Mouse (Mus musculus): ENCODE data around the gene Fzd7. TPM values are rescaled to one million over a fixed set of nuclear protein-coding genes. Genes with fewer than 3 reads are reported as not detected.
A peak's percentile ranks its signal among the peaks of the same experiment; 100 is the strongest.

Gene Fzd7
- total RNA-seq, 2 experiments from 2014 or later: 7.2 to 7.4 TPM

DNA sequence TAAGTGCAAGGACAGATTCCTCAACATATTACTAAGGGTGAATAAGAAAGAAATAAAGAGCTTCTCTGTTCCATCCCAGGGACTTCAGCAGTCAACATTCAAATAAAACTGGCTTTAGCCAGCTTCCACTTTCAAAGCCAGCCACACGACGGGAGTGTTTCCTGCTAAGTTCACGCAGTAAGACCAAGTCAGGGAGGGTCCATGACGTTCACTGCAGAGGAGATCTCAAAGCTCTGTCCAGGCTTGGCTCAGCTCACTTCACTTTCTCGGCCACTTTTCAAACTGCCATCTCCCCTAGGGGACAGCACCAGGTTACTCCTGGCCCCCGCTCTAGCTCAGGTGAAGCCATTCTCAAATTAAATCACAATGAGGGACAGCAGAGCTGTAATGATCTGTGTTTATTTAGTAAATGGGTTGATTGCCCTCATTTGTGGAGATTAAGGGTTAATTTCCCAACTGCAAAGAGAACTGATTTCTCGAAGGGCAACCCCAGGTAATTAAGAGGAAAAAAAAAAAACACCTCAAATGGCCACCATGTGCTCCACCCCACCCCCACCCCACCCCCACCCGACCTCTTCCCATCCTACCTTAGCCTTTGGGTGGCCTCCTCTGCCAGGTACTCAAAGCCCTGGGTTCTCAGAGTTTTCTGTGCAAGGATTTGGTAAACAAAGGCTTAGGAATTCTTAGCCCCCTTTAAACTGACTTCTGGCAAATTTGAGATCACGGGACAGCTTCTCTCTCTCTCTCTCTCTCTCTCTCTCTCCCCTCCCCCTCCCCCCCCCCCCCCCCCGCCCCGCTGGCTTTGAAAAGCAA is 9.7 kb upstream of the Fzd7 start:
- DNase-seq: peak; percentile 14

DNA sequence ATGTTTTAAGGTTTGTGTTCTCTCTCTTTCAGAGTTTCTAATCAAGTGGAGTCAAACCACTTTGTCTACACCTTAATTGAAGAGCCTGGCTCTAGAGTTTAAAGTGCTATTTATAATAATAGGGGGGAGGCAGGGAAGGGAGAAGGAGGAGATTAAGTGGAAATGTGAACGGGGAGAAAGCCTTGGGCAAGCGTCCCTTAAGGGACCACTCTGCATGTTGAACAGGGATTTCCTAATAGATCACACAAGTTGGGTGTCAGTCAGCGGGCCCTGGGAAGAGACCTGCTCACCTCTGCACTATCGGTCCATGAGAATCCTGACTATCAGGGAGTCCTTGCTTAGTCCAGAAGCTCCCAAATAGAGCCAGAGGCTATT is 9.1 kb upstream of the Fzd7 start:
- no peak for DNase-seq

DNA sequence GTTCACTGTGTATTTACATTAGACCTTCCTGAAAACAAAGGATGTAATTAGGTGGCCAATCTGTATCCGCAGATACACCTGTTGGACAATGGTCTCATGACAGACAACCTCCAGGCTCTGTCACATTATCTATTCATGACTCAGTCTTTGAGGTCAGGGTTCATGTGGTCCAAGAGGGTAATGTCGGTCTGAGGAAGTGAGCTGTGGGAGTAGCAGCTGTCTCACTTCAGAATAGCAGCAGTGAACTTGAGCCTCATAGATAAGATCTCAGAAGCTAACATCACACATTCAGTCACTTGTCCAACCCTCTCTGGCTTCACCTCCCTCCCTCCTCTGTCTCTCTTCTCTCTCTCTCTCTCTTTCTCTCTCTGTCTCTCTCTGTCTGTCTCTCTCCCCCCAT is 6.6 kb upstream of the Fzd7 start:
- no peak for DNase-seq

DNA sequence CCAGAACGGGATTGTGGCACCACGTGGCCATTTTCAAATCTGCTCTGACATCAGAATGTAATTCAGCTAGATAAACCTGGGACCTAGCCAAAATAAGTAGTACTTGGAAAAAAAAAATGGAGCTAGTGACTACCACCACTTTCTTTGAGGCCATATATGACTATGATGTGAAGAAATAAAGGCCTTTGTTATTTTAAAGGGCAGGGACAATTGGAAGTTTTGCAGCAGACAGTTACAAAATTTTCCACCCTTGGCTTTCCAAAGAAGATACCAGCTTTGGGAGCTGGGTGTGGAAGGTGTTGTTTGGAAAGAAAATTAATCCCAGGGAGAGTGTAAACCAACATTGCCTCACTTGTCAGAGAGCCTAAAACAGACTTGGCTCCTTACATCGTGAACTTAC is 3.3 kb upstream of the Fzd7 start:
- no peak for DNase-seq

DNA sequence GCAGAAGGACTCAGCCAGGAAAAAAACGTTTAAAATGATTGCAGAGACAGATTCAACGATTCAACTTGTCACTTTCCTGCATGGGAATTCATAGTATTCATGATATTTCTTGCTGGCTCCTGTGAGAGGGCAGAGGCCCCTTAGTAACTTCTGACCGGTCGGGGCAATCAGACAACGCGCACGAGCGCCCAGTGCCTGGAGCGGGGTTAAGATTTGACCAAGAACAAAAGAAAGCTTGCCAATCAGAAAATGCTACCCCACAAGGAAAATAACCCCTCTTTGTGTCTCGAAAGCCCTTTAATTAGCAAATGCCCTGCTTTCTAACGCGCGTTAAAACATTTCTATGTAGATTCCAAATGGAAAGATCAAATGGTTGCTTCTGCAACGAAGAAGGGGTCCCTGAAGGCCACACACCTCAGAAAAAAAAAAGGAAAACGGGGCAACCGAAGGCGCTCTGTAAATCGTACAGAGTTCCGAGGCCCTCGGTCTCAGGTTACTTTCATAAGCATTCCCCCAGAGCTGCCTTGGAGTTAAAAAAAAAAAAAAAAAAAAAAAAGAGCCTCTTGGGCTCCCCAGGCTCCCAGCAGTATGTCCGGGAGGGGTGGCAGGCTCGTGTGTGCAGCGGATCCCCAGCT is 1.3 kb upstream of the Fzd7 start:
- DNase-seq: no peak

DNA sequence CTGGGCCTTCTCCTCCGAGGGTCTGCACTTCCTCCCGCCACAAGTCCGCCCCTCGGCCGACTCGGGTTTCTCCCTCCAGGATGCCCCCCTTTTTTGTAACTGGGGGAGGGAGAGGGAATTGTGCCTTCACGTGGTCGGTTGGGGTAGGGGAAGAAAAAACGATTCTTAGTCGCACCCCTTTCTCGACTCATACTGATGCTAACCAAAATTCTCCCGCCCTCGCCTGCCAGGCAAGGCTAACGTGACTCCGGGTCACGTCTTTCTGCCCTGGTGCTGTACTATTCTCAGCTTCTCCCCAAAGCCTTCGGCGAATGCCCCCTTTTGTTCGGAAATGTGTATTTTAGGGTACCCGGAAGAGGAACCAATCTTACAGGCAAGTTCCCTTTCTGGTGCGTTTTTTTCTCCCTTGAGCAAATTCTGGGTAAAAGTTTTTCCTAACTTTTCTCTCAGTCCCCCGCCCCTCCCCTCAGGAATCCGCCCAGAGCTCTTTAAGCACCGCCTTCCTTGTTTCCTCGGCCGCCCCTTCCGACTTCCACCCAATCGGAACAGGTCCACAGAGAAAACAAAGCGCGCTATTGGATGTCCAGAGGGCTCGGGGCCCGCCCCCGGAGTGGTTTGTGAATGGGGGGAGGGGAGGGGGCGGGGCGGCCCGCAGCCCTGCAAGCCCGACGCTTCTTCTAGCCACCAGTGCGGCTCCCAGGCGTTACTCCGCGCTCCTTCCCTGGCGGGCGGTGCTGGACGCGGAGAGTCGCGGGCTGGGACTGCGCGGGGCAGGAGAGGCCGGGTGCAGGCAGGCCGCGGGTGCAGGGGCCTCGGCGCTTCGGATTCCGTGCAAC is 550 bp upstream of the Fzd7 start:
- DNase-seq: peak; percentile 96

DNA sequence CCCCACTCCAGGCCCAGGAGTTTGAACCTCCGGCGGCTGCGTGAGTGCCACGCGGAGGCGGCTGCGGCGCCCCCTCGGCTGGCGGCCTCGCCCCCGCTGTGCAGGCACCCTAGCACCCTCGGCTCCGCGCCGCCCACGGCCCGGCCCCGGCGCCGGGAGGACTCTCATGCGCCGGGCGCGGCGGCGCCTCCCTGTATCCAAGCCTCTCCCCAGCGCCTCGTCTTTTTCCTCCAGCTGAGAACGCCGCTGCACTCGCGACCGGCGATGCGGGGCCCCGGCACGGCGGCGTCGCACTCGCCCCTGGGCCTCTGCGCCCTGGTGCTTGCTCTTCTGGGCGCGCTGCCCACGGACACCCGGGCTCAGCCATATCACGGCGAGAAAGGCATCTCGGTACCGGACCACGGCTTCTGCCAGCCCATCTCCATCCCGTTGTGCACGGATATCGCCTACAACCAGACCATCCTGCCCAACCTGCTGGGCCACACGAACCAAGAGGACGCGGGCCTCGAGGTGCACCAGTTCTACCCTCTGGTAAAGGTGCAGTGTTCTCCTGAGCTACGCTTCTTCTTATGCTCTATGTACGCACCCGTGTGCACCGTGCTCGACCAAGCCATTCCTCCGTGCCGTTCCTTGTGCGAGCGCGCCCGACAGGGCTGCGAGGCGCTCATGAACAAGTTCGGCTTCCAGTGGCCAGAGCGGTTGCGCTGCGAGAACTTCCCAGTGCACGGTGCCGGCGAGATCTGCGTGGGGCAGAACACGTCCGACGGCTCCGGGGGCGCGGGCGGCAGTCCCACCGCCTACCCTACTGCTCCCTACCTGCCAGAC is 684 bp downstream of the Fzd7 start:
- DNase-seq: peak; percentile 49

DNA sequence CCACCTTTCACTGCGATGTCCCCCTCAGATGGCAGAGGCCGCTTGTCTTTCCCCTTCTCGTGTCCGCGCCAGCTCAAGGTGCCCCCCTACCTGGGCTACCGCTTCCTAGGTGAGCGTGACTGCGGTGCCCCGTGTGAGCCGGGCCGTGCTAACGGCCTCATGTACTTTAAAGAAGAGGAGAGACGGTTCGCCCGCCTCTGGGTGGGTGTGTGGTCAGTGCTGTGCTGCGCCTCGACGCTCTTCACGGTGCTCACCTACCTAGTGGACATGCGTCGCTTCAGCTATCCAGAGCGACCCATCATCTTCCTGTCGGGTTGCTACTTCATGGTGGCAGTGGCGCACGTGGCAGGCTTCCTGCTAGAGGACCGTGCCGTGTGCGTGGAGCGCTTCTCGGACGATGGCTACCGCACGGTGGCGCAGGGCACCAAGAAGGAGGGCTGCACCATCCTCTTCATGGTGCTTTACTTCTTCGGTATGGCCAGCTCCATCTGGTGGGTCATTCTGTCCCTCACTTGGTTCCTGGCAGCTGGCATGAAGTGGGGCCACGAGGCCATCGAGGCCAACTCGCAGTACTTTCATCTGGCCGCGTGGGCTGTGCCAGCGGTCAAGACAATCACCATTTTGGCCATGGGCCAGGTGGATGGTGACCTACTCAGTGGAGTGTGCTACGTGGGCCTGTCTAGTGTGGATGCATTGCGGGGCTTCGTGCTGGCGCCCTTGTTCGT is 1.5 kb downstream of the Fzd7 start:
- peak; percentile 78 for DNase-seq

DNA sequence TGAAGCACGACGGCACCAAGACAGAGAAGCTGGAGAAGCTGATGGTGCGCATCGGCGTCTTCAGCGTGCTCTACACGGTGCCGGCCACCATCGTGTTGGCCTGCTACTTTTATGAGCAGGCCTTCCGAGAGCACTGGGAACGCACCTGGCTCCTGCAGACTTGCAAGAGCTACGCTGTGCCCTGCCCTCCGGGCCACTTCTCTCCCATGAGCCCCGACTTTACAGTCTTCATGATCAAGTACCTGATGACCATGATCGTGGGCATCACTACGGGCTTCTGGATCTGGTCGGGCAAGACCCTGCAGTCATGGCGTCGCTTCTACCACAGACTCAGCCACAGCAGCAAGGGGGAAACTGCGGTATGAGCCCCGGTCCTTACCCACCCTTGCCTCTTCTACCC is 2.1 kb downstream of the Fzd7 start:
- no peak for DNase-seq

DNA sequence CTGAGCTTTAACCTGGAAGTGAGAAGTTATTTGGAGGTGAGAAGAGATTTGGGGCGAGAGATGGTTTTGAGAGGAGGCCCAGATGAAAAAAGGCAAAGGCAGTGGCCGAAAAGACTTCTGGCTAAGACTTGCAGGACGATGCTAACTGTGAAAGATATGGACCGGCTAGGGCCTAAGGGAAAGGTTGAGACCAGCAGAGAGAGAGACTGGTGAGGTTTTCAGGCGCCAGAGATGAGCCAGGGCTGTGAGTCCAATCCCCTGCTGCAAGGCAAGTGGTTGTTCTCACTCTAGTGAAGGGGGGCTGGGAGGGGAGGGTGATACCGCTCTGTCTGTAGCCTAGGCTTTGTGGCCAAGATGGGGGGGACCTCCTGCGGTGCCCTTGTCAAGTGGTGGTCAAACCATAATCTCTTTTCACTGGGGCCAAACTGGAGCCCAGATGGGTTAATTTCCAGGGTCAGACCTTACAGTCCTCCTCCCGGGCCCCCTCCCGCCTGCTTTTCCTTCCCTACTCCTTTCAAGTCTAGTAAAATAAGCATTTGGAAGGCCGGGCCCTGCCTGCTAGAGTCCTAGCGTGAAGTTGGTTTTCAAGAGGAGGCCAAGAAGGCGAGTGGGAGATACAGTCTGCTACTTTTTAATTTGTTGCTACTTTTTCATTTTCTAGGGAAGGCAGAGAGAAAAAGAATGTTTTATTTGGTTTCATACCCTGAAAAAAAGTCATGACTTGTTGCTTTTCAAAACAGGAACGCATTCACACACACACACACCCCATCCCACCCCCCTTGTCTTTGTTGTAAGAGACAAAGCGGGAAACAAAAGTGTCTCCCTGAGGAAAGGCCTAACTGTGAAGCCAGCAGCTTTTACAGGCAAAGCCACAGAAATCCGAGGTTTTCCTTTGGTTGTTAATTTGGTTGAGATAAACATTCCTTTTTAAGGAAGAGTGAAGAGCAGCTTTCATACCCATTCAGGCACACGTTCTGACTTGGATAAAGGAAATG is 2.9 kb downstream of the Fzd7 start:
- DNase-seq: no peak

DNA sequence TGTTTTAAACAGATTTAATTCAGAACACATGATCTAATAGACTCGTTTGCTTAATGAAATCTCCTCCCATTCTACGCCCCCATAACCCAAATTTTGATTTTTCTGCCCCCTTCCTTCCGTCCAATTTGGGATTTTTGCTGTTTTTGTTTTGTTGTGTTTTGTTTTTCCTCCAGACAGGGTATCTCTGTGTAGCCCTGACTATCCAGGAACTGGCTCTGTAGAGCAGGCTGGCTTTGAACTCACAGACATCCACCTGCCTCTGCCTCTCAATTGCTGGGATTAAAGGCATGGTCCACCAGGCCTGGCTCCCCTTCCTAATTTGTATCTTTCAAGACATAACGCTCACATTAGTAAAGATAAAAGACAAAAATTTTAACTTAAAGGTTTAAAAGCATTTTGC is 3.6 kb downstream of the Fzd7 start:
- DNase-seq: no peak

DNA sequence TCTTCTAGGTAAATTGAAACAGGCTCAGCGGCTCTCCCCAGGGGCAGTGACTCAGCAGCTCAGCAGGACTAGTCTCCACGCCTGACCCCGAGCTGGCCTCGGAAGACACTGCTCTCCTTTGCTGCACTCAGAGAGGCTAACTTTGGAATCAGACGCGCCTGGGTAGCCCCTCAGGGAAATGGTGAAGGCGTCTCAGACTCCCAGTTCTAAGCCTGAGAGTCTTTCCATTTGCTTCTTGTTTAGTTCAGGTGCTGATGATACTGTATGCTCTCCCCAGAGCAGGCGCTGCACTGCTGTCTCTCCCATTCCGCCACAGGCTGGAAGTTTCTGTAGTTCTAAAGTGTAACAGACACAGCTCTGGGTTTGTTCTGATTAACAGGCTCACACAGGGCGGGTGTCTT is 5.4 kb downstream of the Fzd7 start:
- DNase-seq: peak; percentile 29

DNA sequence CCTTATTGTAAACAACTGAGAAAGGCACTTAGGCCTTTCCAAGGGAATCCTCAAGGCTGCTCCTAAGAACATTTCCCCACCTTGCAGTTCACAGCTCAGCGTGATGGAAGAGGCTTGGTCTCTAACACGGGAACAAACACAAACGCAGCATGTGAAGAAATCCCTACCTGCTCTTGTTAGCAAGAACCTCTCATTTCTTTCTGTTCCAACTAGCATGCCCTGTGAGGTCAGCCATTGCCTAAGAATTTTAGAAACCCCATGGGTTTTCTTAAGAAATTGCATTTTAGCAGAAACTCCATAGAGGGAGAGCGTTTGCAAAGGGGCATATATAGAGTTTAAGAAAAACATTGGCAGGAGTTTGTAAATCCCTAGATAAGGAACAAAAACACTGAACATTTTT is 6.3 kb downstream of the Fzd7 start:
- no peak for DNase-seq

DNA sequence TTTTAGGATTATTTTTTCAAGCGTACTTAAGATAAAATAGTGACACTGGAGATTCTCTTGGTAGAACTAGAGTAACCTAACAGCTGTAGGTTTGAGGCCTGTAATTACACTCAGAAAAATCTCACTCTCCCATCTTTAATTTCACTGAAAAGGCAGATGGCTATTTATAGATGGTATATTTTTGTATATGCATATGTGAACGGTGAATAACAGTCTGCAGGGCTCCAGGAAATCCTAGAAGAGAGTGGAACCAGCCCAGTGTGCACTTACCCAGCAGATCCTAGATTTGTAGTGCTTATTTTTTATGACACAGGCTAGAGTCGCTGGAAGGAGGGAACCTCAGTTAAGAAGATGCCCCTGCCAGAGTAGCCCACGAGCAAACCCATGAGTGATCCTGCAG is 6.8 kb downstream of the Fzd7 start:
- DNase-seq: no peak

DNA sequence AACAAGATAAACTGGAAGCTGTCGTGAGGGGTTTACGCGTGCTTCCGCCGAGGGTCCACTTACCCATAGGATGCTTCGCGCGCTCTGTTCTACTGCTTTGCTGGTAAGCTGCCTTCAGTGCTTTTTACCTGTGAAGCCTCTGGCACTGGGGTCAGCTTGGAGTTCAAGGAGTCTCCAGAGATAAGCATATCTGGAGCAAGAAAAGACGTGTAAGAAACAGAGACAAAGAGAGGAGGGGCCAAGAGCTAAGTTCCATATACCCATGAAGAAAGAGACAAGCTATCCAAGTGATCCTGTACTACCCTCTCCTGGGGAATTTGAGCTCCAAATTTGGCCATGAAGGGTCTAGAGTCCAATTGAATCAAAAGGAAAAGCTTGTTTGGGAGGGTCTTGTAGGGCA is 9.3 kb downstream of the Fzd7 start:
- DNase-seq: no peak

DNA sequence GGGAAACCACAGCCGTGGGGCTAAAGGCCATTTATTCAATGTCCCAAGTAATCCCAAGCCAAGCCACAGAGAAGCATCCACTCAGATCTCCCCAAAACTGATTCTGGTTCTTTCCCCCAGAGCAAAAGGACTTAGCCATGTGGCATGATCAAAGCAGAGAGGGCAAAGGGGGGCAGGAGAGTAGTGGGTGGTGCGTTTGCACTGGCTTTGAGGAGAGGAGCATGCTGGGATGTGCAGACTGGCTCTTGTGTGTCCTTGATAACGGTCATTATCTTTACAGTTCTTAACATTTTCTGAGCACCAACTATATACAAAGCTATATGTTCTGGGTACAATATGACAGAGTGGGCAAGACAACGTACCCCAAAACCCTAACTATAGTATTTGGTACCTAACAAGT is 10.2 kb downstream of the Fzd7 start:
- no peak for DNase-seq

DNA sequence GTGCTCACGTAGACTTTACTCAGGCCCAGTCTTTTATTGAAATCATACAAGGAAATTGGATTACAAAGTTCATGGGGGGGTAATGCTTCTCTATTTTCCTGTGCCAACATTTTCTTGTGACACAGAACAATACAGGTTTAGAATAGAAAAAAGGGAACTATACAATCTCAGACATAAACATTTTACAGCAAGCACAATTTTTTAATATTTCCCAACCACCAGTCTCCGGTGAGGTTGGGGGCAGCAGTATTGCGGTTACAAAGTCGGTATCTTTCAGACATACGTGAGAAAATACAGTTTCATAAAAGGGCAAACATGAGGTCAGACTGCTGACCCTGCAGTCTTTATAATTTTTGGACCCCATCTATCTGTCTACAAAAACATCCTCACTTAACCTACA is 13.7 kb downstream of the Fzd7 start:
- no peak for DNase-seq

DNA sequence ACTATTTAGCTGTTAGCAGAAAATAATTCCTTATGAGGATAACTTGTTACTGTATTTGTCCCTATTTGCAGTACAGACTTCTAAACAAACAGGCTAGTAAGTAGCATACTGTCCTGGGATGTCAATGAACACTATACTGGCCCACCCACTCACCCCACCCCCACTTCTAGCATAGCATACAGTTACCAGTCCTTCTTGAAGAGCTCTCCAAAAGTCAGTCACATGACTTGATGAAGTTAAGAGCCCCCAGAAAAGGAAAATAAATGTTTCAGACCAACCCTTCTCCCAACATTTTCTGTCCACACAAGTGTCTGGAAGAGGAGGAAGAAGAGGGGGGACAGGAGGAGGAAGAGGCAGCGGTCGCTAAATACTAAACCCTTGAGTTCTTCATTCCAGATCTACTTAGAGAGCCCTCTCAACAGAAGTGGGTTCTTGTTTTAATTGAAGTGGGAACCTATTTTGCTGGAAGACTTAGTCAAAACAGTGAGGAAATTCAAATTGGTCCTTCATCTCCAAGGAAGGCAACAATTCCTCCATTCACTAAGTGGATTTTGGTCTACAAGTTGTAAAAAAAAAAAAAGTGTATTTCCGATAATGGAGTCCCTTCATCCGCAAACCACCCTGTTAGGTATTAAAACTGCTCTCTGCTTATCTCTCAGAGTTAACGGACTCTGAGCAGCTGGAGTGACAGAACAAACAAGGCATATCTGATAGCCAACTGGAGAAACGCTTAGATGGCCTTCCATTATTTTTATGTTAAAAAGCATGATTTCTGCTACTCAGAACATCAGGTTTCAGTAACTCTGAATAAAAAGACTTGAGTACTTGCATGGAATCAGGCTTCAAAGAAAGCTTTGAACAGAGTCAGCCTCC is 15.8 kb downstream of the Fzd7 start:
- no peak for DNase-seq

DNA sequence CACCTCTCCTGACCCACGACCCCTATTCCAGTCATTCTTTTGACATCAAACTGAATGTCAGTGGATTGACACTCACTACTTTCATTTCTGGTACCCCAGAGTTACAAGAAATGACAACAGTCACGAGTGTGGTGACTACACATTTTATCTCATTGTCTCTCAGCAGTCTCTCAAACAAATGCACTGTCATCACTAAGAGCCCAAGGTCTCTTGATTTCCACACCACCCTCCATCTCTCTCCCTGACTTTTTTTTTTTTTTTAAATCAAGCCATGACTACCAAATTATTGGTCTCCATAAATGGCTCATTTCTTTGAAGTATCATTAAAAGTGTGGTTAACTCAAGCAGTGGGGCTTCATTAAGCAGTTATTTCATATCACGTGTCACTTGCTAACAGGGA is 17.1 kb downstream of the Fzd7 start:
- DNase-seq: no peak

DNA sequence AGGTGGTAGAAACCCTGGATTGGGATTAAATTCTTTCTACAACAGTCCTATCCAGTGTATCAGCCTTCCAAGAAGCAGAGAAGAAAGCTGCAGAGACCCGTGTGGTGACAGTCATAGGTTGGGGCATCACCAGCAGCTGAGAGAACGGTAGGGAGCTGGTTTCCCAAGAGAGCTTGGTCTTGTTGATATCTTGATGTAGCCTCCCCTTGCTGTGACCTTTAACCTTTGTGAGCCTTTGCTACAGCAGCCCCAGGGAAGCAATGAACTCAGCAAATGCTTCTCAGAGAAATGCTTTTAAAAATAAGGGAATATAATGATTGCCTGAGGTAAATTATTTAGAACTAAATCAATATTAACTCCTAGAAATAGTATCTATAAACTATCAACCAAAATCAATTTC is 20.1 kb downstream of the Fzd7 start:
- no peak for DNase-seq
